Mouse (Mus musculus) G1E (cell line): Measurements from ENCODE around the gene Tjap1.

ENCODE experiments used
- CTCF ChIP-seq: IDR thresholded peaks from 2 replicates; pipeline ENCODE4 v1.5.1; 2012; ENCODE audit warnings: low read depth, low read length, inconsistent platforms, mixed read lengths
- GATA1 ChIP-seq: IDR thresholded peaks from 2 replicates; pipeline ENCODE4 v1.6.1; 2012; ENCODE audit warnings: borderline replicate concordance, low read length, inconsistent platforms, mixed read lengths
- POLR2AphosphoS5 ChIP-seq: IDR thresholded peaks from 2 replicates; pipeline ENCODE4 v1.6.1; 2012; ENCODE audit warnings: low read depth, low read length, inconsistent platforms; ENCODE audit not compliant: insufficient replicate concordance
- TAL1 ChIP-seq: conservative IDR thresholded peaks from 2 replicates; pipeline ENCODE4 v1.6.1; 2012; ENCODE audit warnings: low read depth, low read length, inconsistent platforms, mixed read lengths

DNA sequence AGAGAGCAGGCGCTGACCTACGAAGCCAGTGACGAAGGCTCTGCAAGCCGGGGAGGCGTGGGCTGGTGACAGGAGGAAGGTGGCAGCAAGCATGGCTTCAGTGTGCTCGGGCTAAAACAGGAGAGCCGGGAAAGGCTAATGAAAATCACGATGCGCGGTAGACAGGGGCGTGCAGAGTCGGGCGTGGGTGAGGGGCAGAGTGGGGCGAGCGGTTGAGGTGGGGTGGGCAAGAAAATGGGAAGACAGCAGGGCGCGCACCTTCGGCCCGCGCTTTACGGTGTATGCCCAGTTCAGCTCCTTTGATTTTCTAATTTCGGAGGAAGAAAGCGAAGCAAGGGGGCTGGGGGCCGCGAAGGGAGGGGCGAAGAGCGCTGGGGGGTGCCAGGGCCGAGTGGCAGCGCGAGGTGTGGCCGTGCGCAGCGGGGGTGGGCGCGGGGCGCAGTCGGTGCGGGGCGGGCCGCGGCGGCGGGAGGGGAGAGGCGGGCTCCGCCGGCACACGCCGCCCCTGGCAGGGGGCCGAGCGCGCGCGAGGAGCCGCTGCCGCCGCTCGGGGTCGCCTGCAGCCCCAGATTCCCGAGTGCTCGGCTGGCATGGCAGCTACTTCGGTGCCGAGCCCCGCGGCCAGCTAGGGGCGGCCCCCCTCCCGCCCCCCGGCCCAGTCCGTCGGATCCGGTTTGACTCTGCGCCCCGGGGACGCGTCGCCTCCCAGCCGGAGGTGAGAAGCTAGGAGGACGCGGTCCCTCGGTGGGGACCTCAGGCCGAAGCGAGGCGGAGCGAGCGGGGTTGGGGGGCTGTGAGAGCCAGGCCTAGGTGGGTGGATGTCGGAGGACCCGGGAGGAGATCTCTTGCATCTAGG is 14.8 kb upstream of the Tjap1 start, which contains the start of gene Dlk2:
- TF ChIP-seq CTCF (no peak), GATA1 (no peak), TAL1 (no peak), POLR2AphosphoS5 (no peak)
